Comparison of ENCODE assay signal across 17 mouse cellular contexts in the genomic region with DNA sequence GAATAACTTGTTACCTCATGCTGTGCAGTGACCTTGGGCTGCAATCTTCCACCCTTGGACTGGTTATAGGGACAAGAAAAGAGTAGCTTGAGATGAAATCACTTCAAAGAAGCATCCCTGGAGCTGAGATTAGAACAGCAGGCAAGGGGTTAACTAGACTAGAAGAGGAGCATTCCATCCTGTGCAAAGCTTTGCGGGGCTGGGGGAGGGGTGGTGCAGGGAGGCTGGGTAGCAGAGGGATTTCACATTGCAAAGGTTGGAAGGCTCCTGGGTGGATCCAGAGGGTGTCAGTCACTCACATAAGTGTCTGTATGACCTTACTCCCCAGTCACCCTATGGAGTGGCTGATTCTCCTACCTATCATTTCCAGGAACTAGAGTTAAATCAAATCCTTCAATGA. TPM values are rescaled to one million over a fixed set of nuclear protein-coding genes. Genes with fewer than 3 reads are reported as not detected.
DNase-seq lines count a peak whose midpoint lies in the region; ATAC-seq lines count a peak whose summit lies in the region.
"Had no signal": no experiment of that assay in that cellular context is flagged by ENCODE, and none has a peak within 500 bp of the region (broad histone marks: within the 10 kb centered on the region; RNA-seq: fewer than 3 reads in every experiment).

No protein-coding gene starts in this region.

- ATAC-seq in kidney, embryonic 14.5 days (ENCODE audit: low FRiP score, low TSS enrichment), result no peak
- no peak for ATAC-seq in forebrain, embryonic 14.5 days

- no peak overlapping the region for H3K9ac ChIP-seq in kidney, embryonic 14.5 days (ENCODE audit: low read depth, low read length)
- H3K9ac ChIP-seq in forebrain, embryonic 14.5 days (ENCODE audit: low read length), result no peak overlapping the region
- H3K9ac ChIP-seq: embryonic facial prominence, embryonic 15.5 days; limb, embryonic 15.5 days had no signal

- H3K27ac ChIP-seq in kidney, embryonic 14.5 days (ENCODE audit: low read depth, low read length), result no peak overlapping the region
- no peak overlapping the region for H3K27ac ChIP-seq in forebrain, embryonic 14.5 days (ENCODE audit: low read depth, low read length)
- H3K27ac ChIP-seq: embryonic facial prominence, embryonic 15.5 days; left cerebral cortex, adult 2 months; limb, embryonic 15.5 days; macrophage had no signal

- no peak for DNase-seq in kidney, adult 8-10 months
- peak; percentile 21 for DNase-seq in thymus, postnatal 14 days
- no peak for DNase-seq in thymus, postnatal 36 days
- DNase-seq in forebrain, embryonic 14.5 days (ENCODE audit: low spot score), result peak; percentile 2
- peak; percentile 44 for DNase-seq in retina, postnatal 1 day
- DNase-seq in cerebellum, adult 18-20 months, result no peak
- DNase-seq in frontal cortex, postnatal 10 days (ENCODE audit: low spot score in 2 of 2), result no peak
- DNase-seq: adrenal gland, postnatal 10 days; cerebellum, postnatal 10 days; heart, adult 18-20 months; heart, postnatal 4 days had no signal

- WGBS in kidney, embryonic 14.5 days, result 5% methylated on average over 1 of the region's 1 CpGs
- WGBS in forebrain, embryonic 14.5 days, result 0% methylated on average over 1 of the region's 1 CpGs

- H3K4me3 ChIP-seq in kidney, embryonic 14.5 days (ENCODE audit: low read length), result no peak overlapping the region
- H3K4me3 ChIP-seq in forebrain, embryonic 14.5 days (ENCODE audit: low read depth, low read length), result no peak overlapping the region
- H3K4me3 ChIP-seq: embryonic facial prominence, embryonic 15.5 days; left cerebral cortex, adult 2 months; limb, embryonic 15.5 days had no signal

- H3K4me1 ChIP-seq in kidney, embryonic 14.5 days (ENCODE audit: control insufficient read depth, insufficient read depth, low read length), result peaks cover 11% of the 10 kb centered on the region
- H3K4me1 ChIP-seq in forebrain, embryonic 14.5 days (ENCODE audit: control insufficient read depth, insufficient read depth, low read length), result no peaks in the 10 kb centered on the region
- H3K4me1 ChIP-seq: embryonic facial prominence, embryonic 15.5 days had no signal

- peak overlapping the region; percentile 15; the same call in 1 of the 2 replicates for H3K4me2 ChIP-seq in kidney, embryonic 14.5 days (replicated peaks; ENCODE audit: low read depth, low read length)
- H3K4me2 ChIP-seq in forebrain, embryonic 14.5 days (ENCODE audit: low read length), result no peak overlapping the region
- H3K4me2 ChIP-seq: embryonic facial prominence, embryonic 15.5 days; limb, embryonic 15.5 days had no signal

- no peaks in the 10 kb centered on the region for H3K36me3 ChIP-seq in kidney, embryonic 14.5 days (ENCODE audit: control insufficient read depth, insufficient read depth, low read length)
- H3K36me3 ChIP-seq in forebrain, embryonic 14.5 days (ENCODE audit: control insufficient read depth, insufficient read depth, low read length), result no peaks in the 10 kb centered on the region
- H3K36me3 ChIP-seq: embryonic facial prominence, embryonic 15.5 days; limb, embryonic 15.5 days had no signal

- H3K27me3 ChIP-seq in kidney, embryonic 14.5 days (ENCODE audit: control insufficient read depth, insufficient read depth, low read length), result no peaks in the 10 kb centered on the region
- H3K27me3 ChIP-seq in forebrain, embryonic 14.5 days (replicated peaks; ENCODE audit: control insufficient read depth, insufficient read depth, low read length), result no peaks in the 10 kb centered on the region
- H3K27me3 ChIP-seq: embryonic facial prominence, embryonic 15.5 days; limb, embryonic 15.5 days had no signal

- no peaks in the 10 kb centered on the region for H3K9me3 ChIP-seq in kidney, embryonic 14.5 days (ENCODE audit: control insufficient read depth, low read length)
- no peaks in the 10 kb centered on the region for H3K9me3 ChIP-seq in forebrain, embryonic 14.5 days (replicated peaks; ENCODE audit: control insufficient read depth, low read length)
- H3K9me3 ChIP-seq: embryonic facial prominence, embryonic 15.5 days; limb, embryonic 15.5 days had no signal

RNA-seq across cellular contexts. Expression of a gene that starts 3.5 kb away (rescaled TPM):
- 1.7 and 3.9 TPM in 2 replicates for polyA plus RNA-seq in kidney, embryonic 14.5 days (2014; fragmentation: Nextera tagmentation; extraction: Ambion mirVana)
- 4.8 and 6.9 TPM in 2 replicates for polyA plus RNA-seq in forebrain, embryonic 14.5 days (2014; fragmentation: Nextera tagmentation; extraction: Ambion mirVana)
- polyA plus RNA-seq: macrophage had no signal

RNA-seq across cellular contexts. Expression of a gene that starts 23.3 kb away (rescaled TPM):
- 1.2 and 3.2 TPM in 2 replicates for polyA plus RNA-seq in kidney, embryonic 14.5 days (2014; fragmentation: Nextera tagmentation; extraction: Ambion mirVana)
- polyA plus RNA-seq in forebrain, embryonic 14.5 days (2014; fragmentation: Nextera tagmentation; extraction: Ambion mirVana), result 4.7 and 7.4 TPM in 2 replicates
- polyA plus RNA-seq: macrophage; stomach, embryonic 16.5 days had no signal

Comparison
In these comparisons a context has a peak if more than half of its experiments do, and no peak if none do; other contexts are left out.
1. DNase-seq: peak in thymus, postnatal 14 days (single experiment), forebrain, embryonic 14.5 days (single experiment) and retina, postnatal 1 day (single experiment); none in kidney, adult 8-10 months (0 of 2), thymus, postnatal 36 days (0 of 2), cerebellum, adult 18-20 months (0 of 2) and frontal cortex, postnatal 10 days (0 of 2).